Mouse (Mus musculus): ENCODE data around the gene Disp2. TPM values are rescaled to one million over a fixed set of nuclear protein-coding genes. Genes with fewer than 3 reads are reported as not detected.

Gene Disp2
- polyA plus RNA-seq, 1 experiment from 2014 or later, result 2.3 TPM

- DNase-seq (ENCODE audit: low spot score) (no peak), ATAC-seq (ENCODE audit: low read depth) (no peak)
- no peak overlapping the region for H3K4me2 ChIP-seq (ENCODE audit: low read depth, low read length)
- no peaks in the 10 kb centered on the region for H3K27me3 ChIP-seq (replicated peaks; ENCODE audit: control insufficient read depth, insufficient read depth, low read length)
- WGBS, result 85% methylated on average over 6 of the region's 6 CpGs
- H3K36me3 ChIP-seq (ENCODE audit: control insufficient read depth, insufficient read depth, low read length), result peaks cover 48% of the 10 kb centered on the region
- no peak overlapping the region for H3K4me3 ChIP-seq (ENCODE audit: low read depth, low read length)
- no peak overlapping the region for H3K9ac ChIP-seq (ENCODE audit: low read depth, low read length)
- no peaks in the 10 kb centered on the region for H3K9me3 ChIP-seq (ENCODE audit: control insufficient read depth, low read length)
- H3K27ac ChIP-seq (replicated peaks; ENCODE audit: low read depth, low read length), result no peak overlapping the region
- no peaks in the 10 kb centered on the region for H3K4me1 ChIP-seq (ENCODE audit: control insufficient read depth, insufficient read depth, low read length)
Measured at GRCm38 (mm10) chr2:118834061-118834460, 54.5 kb downstream of the Disp2 start.

DNA sequence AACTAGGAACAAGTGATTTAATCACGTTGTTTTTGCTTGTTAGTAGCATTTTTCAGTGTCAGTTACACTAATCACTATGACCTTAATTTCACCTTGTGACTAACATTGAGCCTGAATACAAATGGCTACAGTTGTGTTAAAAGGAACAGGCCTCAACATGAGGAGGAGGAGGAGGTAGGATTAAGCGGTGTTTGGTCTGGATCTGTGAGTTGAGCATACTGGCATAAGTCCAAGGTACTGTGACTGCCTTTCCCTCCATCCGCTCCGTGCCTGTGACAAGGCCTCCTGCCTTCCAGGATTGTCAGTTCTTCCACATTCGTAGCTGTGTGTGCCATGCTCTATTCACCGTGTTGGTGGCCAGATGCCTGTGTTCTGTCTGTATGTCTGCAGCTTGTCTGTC, 55.6 kb downstream of the Disp2 start:
- ATAC-seq (ENCODE audit: low read depth), result peak; percentile 53; the same call in 1 of the 2 replicates
- DNase-seq (ENCODE audit: low spot score), result peak; percentile 70
- H3K4me3 ChIP-seq (ENCODE audit: low read depth, low read length), result no peak overlapping the region
- no peaks in the 10 kb centered on the region for H3K9me3 ChIP-seq (ENCODE audit: control insufficient read depth, low read length)
- H3K4me1 ChIP-seq (ENCODE audit: control insufficient read depth, insufficient read depth, low read length), result no peaks in the 10 kb centered on the region
- H3K27ac ChIP-seq (replicated peaks; ENCODE audit: low read depth, low read length), result no peak overlapping the region
- no peaks in the 10 kb centered on the region for H3K27me3 ChIP-seq (replicated peaks; ENCODE audit: control insufficient read depth, insufficient read depth, low read length)
- no peak overlapping the region for H3K4me2 ChIP-seq (ENCODE audit: low read depth, low read length)
- 69% methylated on average over 6 of the region's 6 CpGs for WGBS
- H3K9ac ChIP-seq (ENCODE audit: low read depth, low read length), result no peak overlapping the region
- peaks cover 43% of the 10 kb centered on the region for H3K36me3 ChIP-seq (ENCODE audit: control insufficient read depth, insufficient read depth, low read length)

GRCm38 (mm10) chr2:118838330-118838729, 58.8 kb downstream of the Disp2 start:
- ATAC-seq (ENCODE audit: low read depth), result no peak
- Histone ChIP-seq H3K27ac (replicated peaks; ENCODE audit: low read depth, low read length) (no peak overlapping the region), H3K4me1 (ENCODE audit: control insufficient read depth, insufficient read depth, low read length) (no peaks in the 10 kb centered on the region), H3K9me3 (ENCODE audit: control insufficient read depth, low read length) (no peaks in the 10 kb centered on the region), H3K9ac (ENCODE audit: low read depth, low read length) (no peak overlapping the region), H3K4me2 (ENCODE audit: low read depth, low read length) (no peak overlapping the region), H3K36me3 (ENCODE audit: control insufficient read depth, insufficient read depth, low read length) (peaks cover 16% of the 10 kb centered on the region), H3K27me3 (replicated peaks; ENCODE audit: control insufficient read depth, insufficient read depth, low read length) (no peaks in the 10 kb centered on the region), H3K4me3 (ENCODE audit: low read depth, low read length) (no peak overlapping the region)
- 33% methylated on average over 5 of the region's 5 CpGs for WGBS
- no peak for DNase-seq (ENCODE audit: low spot score)

DNA sequence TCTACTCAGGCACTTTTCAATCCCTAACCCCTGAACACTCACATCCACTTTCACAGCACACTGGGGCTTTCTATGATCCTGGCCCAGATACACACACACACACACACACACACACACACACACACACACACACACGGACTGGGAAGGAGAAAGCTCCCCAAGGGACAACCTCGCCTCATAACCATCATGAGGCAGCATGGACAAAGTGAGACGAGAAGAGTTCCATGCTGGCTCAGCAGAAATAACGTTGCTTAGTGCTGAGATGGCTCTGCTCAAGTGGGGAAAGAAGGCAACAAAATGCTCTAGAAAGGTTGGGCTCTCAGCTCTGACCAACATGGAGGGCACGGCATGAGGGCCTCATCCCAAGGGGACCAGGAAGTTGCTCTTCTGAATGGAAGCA, 61.7 kb downstream of the Disp2 start:
- no peaks in the 10 kb centered on the region for H3K36me3 ChIP-seq (ENCODE audit: control insufficient read depth, insufficient read depth, low read length)
- 61% methylated on average over 5 of the region's 5 CpGs for WGBS

DNA sequence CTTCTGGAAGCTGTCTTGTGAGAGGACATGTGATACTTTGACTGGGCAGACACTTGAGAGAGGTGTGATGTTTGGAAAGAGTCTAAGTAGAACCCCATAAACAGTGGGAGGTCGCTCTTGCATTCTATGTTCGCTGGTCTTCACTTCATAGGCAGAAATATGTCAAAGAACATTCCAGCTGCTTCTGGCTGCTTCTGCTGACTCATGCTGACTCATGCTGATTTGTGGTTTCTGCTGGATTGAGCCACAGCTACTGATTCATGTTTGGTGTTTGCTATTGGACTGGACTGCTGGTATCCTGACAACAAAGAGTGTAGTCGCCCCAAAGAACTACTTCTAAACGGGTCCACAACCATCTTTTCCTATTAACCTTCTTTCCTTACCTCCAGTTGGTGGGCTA, 62.3 kb downstream of the Disp2 start:
- 85% methylated on average over 4 of the region's 4 CpGs for WGBS
- H3K36me3 ChIP-seq (ENCODE audit: control insufficient read depth, insufficient read depth, low read length), result no peaks in the 10 kb centered on the region
- no peak for DNase-seq (ENCODE audit: low spot score)
- H3K4me2 ChIP-seq (ENCODE audit: low read depth, low read length), result no peak overlapping the region
- ATAC-seq (ENCODE audit: low read depth), result no peak
- no peak overlapping the region for H3K9ac ChIP-seq (ENCODE audit: low read depth, low read length)
- H3K27me3 ChIP-seq (replicated peaks; ENCODE audit: control insufficient read depth, insufficient read depth, low read length), result no peaks in the 10 kb centered on the region
- no peaks in the 10 kb centered on the region for H3K4me1 ChIP-seq (ENCODE audit: control insufficient read depth, insufficient read depth, low read length)
- no peak overlapping the region for H3K27ac ChIP-seq (replicated peaks; ENCODE audit: low read depth, low read length)
- no peak overlapping the region for H3K4me3 ChIP-seq (ENCODE audit: low read depth, low read length)
- no peaks in the 10 kb centered on the region for H3K9me3 ChIP-seq (ENCODE audit: control insufficient read depth, low read length)

More for the DNA sequence above, 61.7 kb downstream of the Disp2 start:
- no peak overlapping the region for H3K4me2 ChIP-seq (ENCODE audit: low read depth, low read length)
- no peak for DNase-seq (ENCODE audit: low spot score)
- H3K9ac ChIP-seq (ENCODE audit: low read depth, low read length), result no peak overlapping the region
- ATAC-seq (ENCODE audit: low read depth), result no peak
- H3K27me3 ChIP-seq (replicated peaks; ENCODE audit: control insufficient read depth, insufficient read depth, low read length), result no peaks in the 10 kb centered on the region
- no peak overlapping the region for H3K4me3 ChIP-seq (ENCODE audit: low read depth, low read length)
- H3K27ac ChIP-seq (replicated peaks; ENCODE audit: low read depth, low read length), result no peak overlapping the region
- no peaks in the 10 kb centered on the region for H3K9me3 ChIP-seq (ENCODE audit: control insufficient read depth, low read length)
- no peaks in the 10 kb centered on the region for H3K4me1 ChIP-seq (ENCODE audit: control insufficient read depth, insufficient read depth, low read length)

- H3K27me3 ChIP-seq (replicated peaks; ENCODE audit: control insufficient read depth, insufficient read depth, low read length), result no peaks in the 10 kb centered on the region
- H3K36me3 ChIP-seq (ENCODE audit: control insufficient read depth, insufficient read depth, low read length), result no peaks in the 10 kb centered on the region
- no peak overlapping the region for H3K9ac ChIP-seq (ENCODE audit: low read depth, low read length)
- WGBS, result 84% methylated on average over 3 of the region's 3 CpGs
- H3K9me3 ChIP-seq (ENCODE audit: control insufficient read depth, low read length), result no peaks in the 10 kb centered on the region
- ATAC-seq (ENCODE audit: low read depth) (no peak), DNase-seq (ENCODE audit: low spot score) (no peak)
- H3K4me1 ChIP-seq (ENCODE audit: control insufficient read depth, insufficient read depth, low read length), result no peaks in the 10 kb centered on the region
- H3K27ac ChIP-seq (replicated peaks; ENCODE audit: low read depth, low read length), result no peak overlapping the region
- no peak overlapping the region for H3K4me2 ChIP-seq (ENCODE audit: low read depth, low read length)
- H3K4me3 ChIP-seq (ENCODE audit: low read depth, low read length), result no peak overlapping the region
Measured at GRCm38 (mm10) chr2:118844427-118844826, 64.9 kb downstream of the Disp2 start.

DNA sequence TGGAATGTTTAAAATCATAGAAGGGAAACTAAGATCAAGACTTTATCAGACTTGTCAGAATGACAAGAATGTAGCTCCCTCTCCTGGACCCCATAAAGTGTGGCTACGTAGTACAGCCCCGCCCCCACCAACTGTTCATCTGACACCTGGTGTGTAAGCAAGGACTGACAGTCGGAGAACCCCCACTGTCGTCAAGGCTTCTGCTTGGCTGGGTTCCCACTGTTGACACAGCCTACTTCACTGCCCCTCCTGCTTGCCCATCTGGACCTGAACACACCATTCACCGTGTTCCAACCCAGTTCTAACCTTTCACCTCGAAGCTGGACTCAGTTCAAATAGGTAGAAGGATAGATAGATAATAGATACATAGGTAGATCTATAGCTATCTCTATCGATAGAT, 66.7 kb downstream of the Disp2 start:
- ATAC-seq (ENCODE audit: low read depth), result peak; percentile 41; the same call in 1 of the 2 replicates
- 58% methylated on average over 7 of the region's 7 CpGs for WGBS
- no peaks in the 10 kb centered on the region for H3K27me3 ChIP-seq (replicated peaks; ENCODE audit: control insufficient read depth, insufficient read depth, low read length)

DNA sequence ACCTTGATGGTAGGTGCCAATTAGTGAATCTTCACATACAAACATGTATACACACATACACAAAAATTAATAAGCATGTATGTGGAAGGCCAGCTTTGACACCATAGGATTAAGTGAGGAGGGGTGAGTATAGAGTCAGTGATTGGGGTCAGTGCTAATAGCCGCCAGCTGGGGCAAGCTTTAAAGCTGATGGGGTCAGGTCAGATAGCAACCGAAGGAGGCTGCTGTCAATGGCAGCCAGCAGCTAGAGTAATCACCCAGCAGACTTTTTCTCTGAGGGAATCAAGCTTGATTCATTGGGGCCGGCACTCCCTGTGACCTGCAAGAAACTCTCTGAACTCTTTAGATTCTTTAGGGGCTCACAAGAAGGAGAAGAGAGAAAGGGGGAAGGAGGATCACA, 72.2 kb downstream of the Disp2 start:
- 18% methylated on average over 3 of the region's 3 CpGs for WGBS
- Histone ChIP-seq H3K9ac (ENCODE audit: low read depth, low read length) (no peak overlapping the region), H3K27me3 (replicated peaks; ENCODE audit: control insufficient read depth, insufficient read depth, low read length) (no peaks in the 10 kb centered on the region), H3K36me3 (ENCODE audit: control insufficient read depth, insufficient read depth, low read length) (no peaks in the 10 kb centered on the region), H3K27ac (replicated peaks; ENCODE audit: low read depth, low read length) (no peak overlapping the region), H3K4me2 (ENCODE audit: low read depth, low read length) (no peak overlapping the region), H3K4me3 (ENCODE audit: low read depth, low read length) (no peak overlapping the region), H3K9me3 (ENCODE audit: control insufficient read depth, low read length) (no peaks in the 10 kb centered on the region), H3K4me1 (ENCODE audit: control insufficient read depth, insufficient read depth, low read length) (no peaks in the 10 kb centered on the region)
- no peak for DNase-seq (ENCODE audit: low spot score)
- ATAC-seq (ENCODE audit: low read depth), result no peak

More for the DNA sequence above, 66.7 kb downstream of the Disp2 start:
- no peak overlapping the region for H3K4me2 ChIP-seq (ENCODE audit: low read depth, low read length)
- no peak overlapping the region for H3K4me3 ChIP-seq (ENCODE audit: low read depth, low read length)
- H3K36me3 ChIP-seq (ENCODE audit: control insufficient read depth, insufficient read depth, low read length), result no peaks in the 10 kb centered on the region
- H3K9me3 ChIP-seq (ENCODE audit: control insufficient read depth, low read length), result no peaks in the 10 kb centered on the region
- peak; percentile 29 for DNase-seq (ENCODE audit: low spot score)
- no peak overlapping the region for H3K27ac ChIP-seq (replicated peaks; ENCODE audit: low read depth, low read length)
- no peak overlapping the region for H3K9ac ChIP-seq (ENCODE audit: low read depth, low read length)
- no peaks in the 10 kb centered on the region for H3K4me1 ChIP-seq (ENCODE audit: control insufficient read depth, insufficient read depth, low read length)

Data from embryonic facial prominence, embryonic 14.5 days (tissue).